Mouse (Mus musculus): ENCODE results near the gene Utp18.

- TF ChIP-seq CTCF (IDR thresholded peaks at IDR 0.05) (no peak), EP300 (IDR thresholded peaks at IDR 0.05) (no peak)
Measured at GRCm38 (mm10) chr11:93817966-93818738, 67.4 kb downstream of the Utp18 start.

All from lung, postnatal 0 days (tissue).